Mouse (Mus musculus): ENCODE data around the gene Scml4. TPM values are rescaled to one million over a fixed set of nuclear protein-coding genes. Genes with fewer than 3 reads are reported as not detected.

Gene Scml4
- polyA plus RNA-seq, 2 experiments, result 0.92 to 1.1 TPM

DNA sequence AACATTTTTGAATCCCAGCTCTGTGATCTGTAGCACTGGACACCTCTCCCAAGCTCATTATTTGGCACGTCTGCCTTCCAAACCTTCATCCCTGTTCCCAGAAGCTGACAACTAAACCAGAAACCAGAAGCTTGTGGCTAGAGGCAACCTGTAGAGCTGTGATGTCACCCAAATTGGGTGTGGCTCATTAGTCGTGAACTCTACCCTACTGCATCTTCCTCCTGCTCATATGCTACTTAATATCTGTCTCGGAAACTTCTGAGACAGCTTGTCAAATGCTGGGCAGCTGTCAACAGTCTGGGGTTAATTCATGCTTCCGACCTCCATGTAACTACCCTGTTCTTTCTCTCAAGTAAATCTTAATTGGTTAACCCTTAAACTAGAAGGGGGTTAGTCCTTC is 32.8 kb downstream of the Scml4 start:
- no peak overlapping the region for H3K4me2 ChIP-seq (replicated peaks; ENCODE audit: low read depth, low read length, severe bottlenecking)
- DNase-seq (ENCODE audit: low spot score) (no peak), ATAC-seq (ENCODE audit: low FRiP score, low read depth) (no peak)
- H3K36me3 ChIP-seq (ENCODE audit: control insufficient read depth, insufficient read depth, low read length), result no peaks in the 10 kb centered on the region
- H3K27me3 ChIP-seq (ENCODE audit: control insufficient read depth, insufficient read depth, low read length), result no peaks in the 10 kb centered on the region
- WGBS, result 53% methylated on average over 4 of the region's 4 CpGs
- no peaks in the 10 kb centered on the region for H3K9me3 ChIP-seq (ENCODE audit: control insufficient read depth, low read length)
- TF ChIP-seq POLR2A (IDR thresholded peaks at IDR 0.05; ENCODE audit: borderline replicate concordance, extremely low read depth, insufficient read depth, insufficient read length), result no peak
- no peaks in the 10 kb centered on the region for H3K4me1 ChIP-seq (ENCODE audit: control insufficient read depth, insufficient read depth, low read length)
- no peak overlapping the region for H3K9ac ChIP-seq (ENCODE audit: low read depth, low read length, severe bottlenecking)
- no peak overlapping the region for H3K4me3 ChIP-seq (replicated peaks; ENCODE audit: low read length)
- H3K27ac ChIP-seq (replicated peaks; ENCODE audit: low read depth, low read length), result no peak overlapping the region

- TF ChIP-seq POLR2A (IDR thresholded peaks at IDR 0.05; ENCODE audit: borderline replicate concordance, extremely low read depth, insufficient read depth, insufficient read length), result no peak
- Histone ChIP-seq H3K36me3 (ENCODE audit: control insufficient read depth, insufficient read depth, low read length) (no peaks in the 10 kb centered on the region), H3K27ac (replicated peaks; ENCODE audit: low read depth, low read length) (no peak overlapping the region), H3K4me2 (replicated peaks; ENCODE audit: low read depth, low read length, severe bottlenecking) (no peak overlapping the region), H3K4me1 (ENCODE audit: control insufficient read depth, insufficient read depth, low read length) (no peaks in the 10 kb centered on the region), H3K9ac (ENCODE audit: low read depth, low read length, severe bottlenecking) (no peak overlapping the region), H3K4me3 (replicated peaks; ENCODE audit: low read length) (no peak overlapping the region), H3K9me3 (ENCODE audit: control insufficient read depth, low read length) (no peaks in the 10 kb centered on the region), H3K27me3 (ENCODE audit: control insufficient read depth, insufficient read depth, low read length) (no peaks in the 10 kb centered on the region)
- no peak for ATAC-seq (ENCODE audit: low FRiP score, low read depth)
- WGBS, result 72% methylated on average over 8 of the region's 8 CpGs
- no peak for DNase-seq (ENCODE audit: low spot score)
Measured at GRCm38 (mm10) chr10:42893857-42894256, 33.7 kb downstream of the Scml4 start.

DNA sequence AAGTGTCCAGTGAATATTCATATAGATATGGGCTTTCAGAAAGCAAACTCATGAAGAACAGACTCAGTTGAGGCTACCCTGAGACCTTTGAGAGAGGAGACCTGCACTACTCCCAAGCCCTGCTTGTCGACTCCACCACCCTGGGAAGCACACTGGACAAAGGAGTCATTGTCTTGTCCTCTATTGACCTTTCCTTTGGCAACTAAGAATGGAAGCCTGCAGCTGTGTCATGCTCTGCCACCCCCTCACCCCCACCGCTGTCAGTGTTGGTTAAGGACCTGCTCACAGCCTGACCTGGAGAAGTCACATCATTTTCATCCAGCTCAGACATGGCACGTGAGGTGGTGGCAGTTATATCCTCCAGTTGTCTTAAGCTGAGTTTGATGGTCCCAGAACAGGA is 34.1 kb downstream of the Scml4 start:
- no peak overlapping the region for H3K27ac ChIP-seq (replicated peaks; ENCODE audit: low read depth, low read length)
- H3K9ac ChIP-seq (ENCODE audit: low read depth, low read length, severe bottlenecking), result no peak overlapping the region
- H3K36me3 ChIP-seq (ENCODE audit: control insufficient read depth, insufficient read depth, low read length), result no peaks in the 10 kb centered on the region
- no peak for DNase-seq (ENCODE audit: low spot score)
- WGBS, result 83% methylated on average over 3 of the region's 3 CpGs
- no peaks in the 10 kb centered on the region for H3K9me3 ChIP-seq (ENCODE audit: control insufficient read depth, low read length)
- ATAC-seq (ENCODE audit: low FRiP score, low read depth), result no peak
- H3K27me3 ChIP-seq (ENCODE audit: control insufficient read depth, insufficient read depth, low read length), result no peaks in the 10 kb centered on the region
- H3K4me1 ChIP-seq (ENCODE audit: control insufficient read depth, insufficient read depth, low read length), result no peaks in the 10 kb centered on the region
- H3K4me2 ChIP-seq (replicated peaks; ENCODE audit: low read depth, low read length, severe bottlenecking), result no peak overlapping the region
- TF ChIP-seq POLR2A (IDR thresholded peaks at IDR 0.05; ENCODE audit: borderline replicate concordance, extremely low read depth, insufficient read depth, insufficient read length), result no peak
- no peak overlapping the region for H3K4me3 ChIP-seq (replicated peaks; ENCODE audit: low read length)

DNA sequence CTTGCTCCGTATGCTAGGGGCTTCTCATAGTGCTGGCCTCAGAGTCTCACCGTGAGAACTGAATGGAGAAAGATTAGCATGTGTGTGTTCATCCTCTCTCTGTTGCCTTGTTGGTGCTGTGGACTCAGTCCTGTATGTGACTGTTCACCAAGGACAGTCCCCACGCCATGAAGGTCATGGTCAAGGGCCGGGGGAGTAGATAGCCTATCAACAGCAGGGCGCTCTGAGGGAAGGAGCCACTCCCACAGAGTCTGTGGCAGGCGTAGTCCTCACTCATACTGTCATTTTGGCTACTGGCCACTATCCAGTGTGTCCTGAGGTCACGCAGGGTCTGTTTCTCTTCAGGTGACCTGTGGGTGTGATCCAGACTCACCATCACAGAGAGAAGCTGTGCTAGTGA is 34.5 kb downstream of the Scml4 start:
- no peaks in the 10 kb centered on the region for H3K27me3 ChIP-seq (ENCODE audit: control insufficient read depth, insufficient read depth, low read length)
- no peaks in the 10 kb centered on the region for H3K9me3 ChIP-seq (ENCODE audit: control insufficient read depth, low read length)
- DNase-seq (ENCODE audit: low spot score), result no peak
- H3K27ac ChIP-seq (replicated peaks; ENCODE audit: low read depth, low read length), result no peak overlapping the region
- no peaks in the 10 kb centered on the region for H3K36me3 ChIP-seq (ENCODE audit: control insufficient read depth, insufficient read depth, low read length)
- H3K9ac ChIP-seq (ENCODE audit: low read depth, low read length, severe bottlenecking), result no peak overlapping the region
- no peaks in the 10 kb centered on the region for H3K4me1 ChIP-seq (ENCODE audit: control insufficient read depth, insufficient read depth, low read length)
- no peak overlapping the region for H3K4me2 ChIP-seq (replicated peaks; ENCODE audit: low read depth, low read length, severe bottlenecking)
- TF ChIP-seq POLR2A (IDR thresholded peaks at IDR 0.05; ENCODE audit: borderline replicate concordance, extremely low read depth, insufficient read depth, insufficient read length), result no peak
- no peak for ATAC-seq (ENCODE audit: low FRiP score, low read depth)
- H3K4me3 ChIP-seq (replicated peaks; ENCODE audit: low read length), result no peak overlapping the region
- WGBS, result 89% methylated on average over 7 of the region's 7 CpGs

DNA sequence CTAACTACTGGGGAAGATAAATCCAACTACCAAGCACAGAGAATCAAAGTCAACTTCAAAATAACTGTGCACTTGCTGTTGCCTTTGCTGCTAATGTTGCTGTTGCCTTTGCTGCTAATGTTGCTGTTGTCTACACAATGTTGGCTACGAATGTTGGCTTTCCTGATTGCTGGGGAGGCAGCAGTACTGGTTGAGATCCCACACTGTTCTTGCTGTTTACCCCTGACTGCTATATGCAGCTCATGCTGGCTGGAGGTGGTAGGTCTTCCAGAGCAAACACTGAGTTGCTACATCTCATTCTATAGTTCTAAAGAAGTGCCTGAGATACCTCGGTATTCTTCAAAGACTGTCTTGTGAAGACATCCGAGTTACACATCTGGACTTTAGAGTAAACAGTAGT is 36.5 kb downstream of the Scml4 start:
- 81% methylated on average over 3 of the region's 3 CpGs for WGBS
- TF ChIP-seq POLR2A (IDR thresholded peaks at IDR 0.05; ENCODE audit: borderline replicate concordance, extremely low read depth, insufficient read depth, insufficient read length), result no peak
- Histone ChIP-seq H3K4me2 (replicated peaks; ENCODE audit: low read depth, low read length, severe bottlenecking) (no peak overlapping the region), H3K9ac (ENCODE audit: low read depth, low read length, severe bottlenecking) (no peak overlapping the region), H3K4me3 (replicated peaks; ENCODE audit: low read length) (no peak overlapping the region), H3K9me3 (ENCODE audit: control insufficient read depth, low read length) (no peaks in the 10 kb centered on the region), H3K27me3 (ENCODE audit: control insufficient read depth, insufficient read depth, low read length) (no peaks in the 10 kb centered on the region), H3K27ac (replicated peaks; ENCODE audit: low read depth, low read length) (no peak overlapping the region), H3K36me3 (ENCODE audit: control insufficient read depth, insufficient read depth, low read length) (no peaks in the 10 kb centered on the region), H3K4me1 (ENCODE audit: control insufficient read depth, insufficient read depth, low read length) (no peaks in the 10 kb centered on the region)
- DNase-seq (ENCODE audit: low spot score) (no peak), ATAC-seq (ENCODE audit: low FRiP score, low read depth) (no peak)

GRCm38 (mm10) chr10:42897166-42897565 is 37.0 kb downstream of the Scml4 start:
- WGBS, result 77% methylated on average over 4 of the region's 4 CpGs
- Histone ChIP-seq H3K4me3 (replicated peaks; ENCODE audit: low read length) (no peak overlapping the region), H3K9ac (ENCODE audit: low read depth, low read length, severe bottlenecking) (no peak overlapping the region), H3K4me2 (replicated peaks; ENCODE audit: low read depth, low read length, severe bottlenecking) (no peak overlapping the region), H3K36me3 (ENCODE audit: control insufficient read depth, insufficient read depth, low read length) (no peaks in the 10 kb centered on the region), H3K4me1 (ENCODE audit: control insufficient read depth, insufficient read depth, low read length) (no peaks in the 10 kb centered on the region), H3K27ac (replicated peaks; ENCODE audit: low read depth, low read length) (no peak overlapping the region), H3K27me3 (ENCODE audit: control insufficient read depth, insufficient read depth, low read length) (no peaks in the 10 kb centered on the region), H3K9me3 (ENCODE audit: control insufficient read depth, low read length) (no peaks in the 10 kb centered on the region)
- DNase-seq (ENCODE audit: low spot score), result no peak
- ATAC-seq (ENCODE audit: low FRiP score, low read depth), result no peak
- TF ChIP-seq POLR2A (IDR thresholded peaks at IDR 0.05; ENCODE audit: borderline replicate concordance, extremely low read depth, insufficient read depth, insufficient read length), result no peak
